ENCODE assay signal across 16 mouse cellular contexts in the genomic region with DNA sequence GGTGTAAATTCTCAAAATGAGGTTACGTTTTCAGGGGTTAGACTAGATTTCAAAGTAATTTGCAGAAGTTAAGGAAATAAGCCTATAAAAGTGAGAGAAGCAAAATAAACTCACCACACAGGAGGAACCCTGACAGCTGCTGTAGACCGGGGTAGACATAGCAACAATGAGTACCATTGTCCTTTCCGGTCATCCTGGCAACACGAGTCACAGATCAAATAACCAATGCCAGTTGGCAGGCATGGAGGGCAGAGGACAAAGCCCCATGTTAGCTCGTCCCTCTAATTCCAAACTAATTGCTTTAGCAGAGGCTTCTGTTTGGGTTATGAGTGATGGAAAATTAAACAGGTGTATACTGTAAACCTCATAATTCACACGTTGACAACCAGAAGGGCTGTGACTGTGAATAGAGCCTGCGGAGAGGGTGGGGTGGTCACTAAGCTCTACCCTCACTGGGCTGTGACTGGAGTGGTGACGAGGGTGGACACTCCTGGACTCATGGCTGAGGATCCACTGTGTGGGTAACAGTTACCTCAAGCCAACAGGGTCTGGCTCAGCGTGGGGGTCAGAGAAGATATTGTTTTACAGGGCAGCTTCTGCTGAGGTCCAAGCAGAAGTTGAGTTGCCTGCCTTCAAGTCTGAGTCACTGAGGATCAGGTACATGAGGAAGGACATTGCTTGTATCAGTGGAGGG. TPM values are rescaled to one million over a fixed set of nuclear protein-coding genes. Genes with fewer than 3 reads are reported as not detected.
DNase-seq lines count a peak whose midpoint lies in the region; ATAC-seq and TF ChIP-seq lines count a peak whose summit lies in the region.
"Had no signal": no experiment of that assay in that cellular context is flagged by ENCODE, and none has a peak within 500 bp of the region (broad histone marks: within the 10 kb centered on the region; RNA-seq: fewer than 3 reads in every experiment).

No protein-coding gene starts in this region.

- no peaks in the 10 kb centered on the region for H3K79me2 ChIP-seq in C2C12 (ENCODE audit: control insufficient read depth, insufficient read depth)

- no peak overlapping the region for H3ac ChIP-seq in C2C12 (ENCODE audit: control insufficient read depth, insufficient read length, low read depth)

- no peaks in the 10 kb centered on the region for H3K27me3 ChIP-seq in embryonic facial prominence, embryonic 14.5 days (replicated peaks; ENCODE audit: control insufficient read depth, insufficient read depth, low read length)
- no peaks in the 10 kb centered on the region for H3K27me3 ChIP-seq in embryonic facial prominence, embryonic 10.5 days (replicated peaks; ENCODE audit: low read depth, poor library complexity, severe bottlenecking)
- no peaks in the 10 kb centered on the region for H3K27me3 ChIP-seq in C2C12 (ENCODE audit: control insufficient read depth, insufficient read depth, insufficient read length)
- H3K27me3 ChIP-seq in midbrain, postnatal 0 days (ENCODE audit: insufficient read depth, low read length): no peaks in the 10 kb centered on the region
- H3K27me3 ChIP-seq in kidney, embryonic 16.5 days (ENCODE audit: insufficient read depth, low read length): no peaks in the 10 kb centered on the region
- H3K27me3 ChIP-seq: forebrain, embryonic 15.5 days; heart, embryonic 12.5 days; limb, embryonic 13.5 days had no signal

- no peak; the same call in 1 of the 2 replicates for ATAC-seq in embryonic facial prominence, embryonic 14.5 days (ENCODE audit: low read depth)
- 0 out of 2 replicates have a peak, but pooled peaks have one; percentile 38 for ATAC-seq in midbrain, postnatal 0 days (ENCODE audit: low FRiP score)
- no peak for ATAC-seq in kidney, embryonic 16.5 days (ENCODE audit: low FRiP score, low TSS enrichment)
- ATAC-seq: forebrain, embryonic 15.5 days had no signal

- H3K4me3 ChIP-seq in embryonic facial prominence, embryonic 14.5 days (ENCODE audit: low read depth, low read length): no peak overlapping the region
- H3K4me3 ChIP-seq in embryonic facial prominence, embryonic 10.5 days: no peak overlapping the region
- no peak overlapping the region for H3K4me3 ChIP-seq in layer of hippocampus, adult 2 months
- no peak overlapping the region for H3K4me3 ChIP-seq in C2C12 (ENCODE audit: insufficient read depth, poor library complexity, severe bottlenecking)
- H3K4me3 ChIP-seq in midbrain, postnatal 0 days (ENCODE audit: low read depth, low read length): no peak overlapping the region
- H3K4me3 ChIP-seq in kidney, embryonic 16.5 days (ENCODE audit: low read length): no peak overlapping the region
- H3K4me3 ChIP-seq: forebrain, embryonic 15.5 days; heart, embryonic 12.5 days; hindbrain, embryonic 10.5 days; limb, embryonic 13.5 days had no signal

- H3K9me3 ChIP-seq in embryonic facial prominence, embryonic 14.5 days (ENCODE audit: control insufficient read depth, low read length): no peaks in the 10 kb centered on the region
- no peaks in the 10 kb centered on the region for H3K9me3 ChIP-seq in embryonic facial prominence, embryonic 10.5 days
- no peaks in the 10 kb centered on the region for H3K9me3 ChIP-seq in midbrain, postnatal 0 days (ENCODE audit: low read length)
- H3K9me3 ChIP-seq in kidney, embryonic 16.5 days (ENCODE audit: low read length): no peaks in the 10 kb centered on the region
- H3K9me3 ChIP-seq: forebrain, embryonic 15.5 days; heart, embryonic 12.5 days; hindbrain, embryonic 10.5 days; limb, embryonic 13.5 days had no signal

- H3K9ac ChIP-seq in embryonic facial prominence, embryonic 14.5 days (ENCODE audit: low read depth, low read length): no peak overlapping the region
- no peak overlapping the region for H3K9ac ChIP-seq in midbrain, postnatal 0 days (replicated peaks; ENCODE audit: low read length, poor library complexity, severe bottlenecking)
- H3K9ac ChIP-seq in kidney, embryonic 16.5 days (replicated peaks; ENCODE audit: low read length): no peak overlapping the region
- H3K9ac ChIP-seq: forebrain, embryonic 15.5 days; heart, embryonic 12.5 days; limb, embryonic 13.5 days had no signal

- WGBS in embryonic facial prominence, embryonic 14.5 days: 51% methylated on average over 9 of the region's 9 CpGs
- 59% methylated on average over 9 of the region's 9 CpGs for WGBS in embryonic facial prominence, embryonic 10.5 days
- WGBS in midbrain, postnatal 0 days: 44% methylated on average over 9 of the region's 9 CpGs
- WGBS in kidney, embryonic 16.5 days: 67% methylated on average over 9 of the region's 9 CpGs

- H3K27ac ChIP-seq in embryonic facial prominence, embryonic 14.5 days (replicated peaks; ENCODE audit: low read depth, low read length): no peak overlapping the region
- H3K27ac ChIP-seq in embryonic facial prominence, embryonic 10.5 days (replicated peaks): no peak overlapping the region
- H3K27ac ChIP-seq in layer of hippocampus, adult 2 months: peak overlapping the region; percentile 46; the same call in 1 of the 2 replicates
- no peak overlapping the region for H3K27ac ChIP-seq in midbrain, postnatal 0 days (ENCODE audit: low read depth, low read length)
- no peak overlapping the region for H3K27ac ChIP-seq in kidney, embryonic 16.5 days (ENCODE audit: low read length)
- H3K27ac ChIP-seq: forebrain, embryonic 15.5 days; hindbrain, embryonic 10.5 days; limb, embryonic 13.5 days had no signal

- no peaks in the 10 kb centered on the region for H3K4me1 ChIP-seq in embryonic facial prominence, embryonic 14.5 days (ENCODE audit: control insufficient read depth, insufficient read depth, low read length)
- peaks cover 5% of the 10 kb centered on the region; the same call in 1 of the 2 replicates for H3K4me1 ChIP-seq in embryonic facial prominence, embryonic 10.5 days
- H3K4me1 ChIP-seq in midbrain, postnatal 0 days (ENCODE audit: insufficient read depth, low read length): no peaks in the 10 kb centered on the region
- H3K4me1 ChIP-seq in kidney, embryonic 16.5 days (ENCODE audit: insufficient read depth, low read length): no peaks in the 10 kb centered on the region; the same call in 1 of the 2 replicates

- H3K4me2 ChIP-seq in embryonic facial prominence, embryonic 14.5 days (ENCODE audit: low read depth, low read length): no peak overlapping the region
- no peak overlapping the region for H3K4me2 ChIP-seq in midbrain, postnatal 0 days (ENCODE audit: low read depth, low read length, poor library complexity, severe bottlenecking)
- no peak overlapping the region for H3K4me2 ChIP-seq in kidney, embryonic 16.5 days (replicated peaks; ENCODE audit: low read depth, low read length)
- H3K4me2 ChIP-seq: forebrain, embryonic 15.5 days; heart, embryonic 12.5 days; limb, embryonic 13.5 days had no signal

- H3K36me3 ChIP-seq in embryonic facial prominence, embryonic 14.5 days (ENCODE audit: control insufficient read depth, insufficient read depth, low read length): no peaks in the 10 kb centered on the region
- H3K36me3 ChIP-seq in embryonic facial prominence, embryonic 10.5 days (replicated peaks): no peaks in the 10 kb centered on the region
- H3K36me3 ChIP-seq in C2C12 (ENCODE audit: control insufficient read depth, insufficient read depth): no peaks in the 10 kb centered on the region
- no peaks in the 10 kb centered on the region for H3K36me3 ChIP-seq in midbrain, postnatal 0 days (ENCODE audit: insufficient read depth, low read length)
- no peaks in the 10 kb centered on the region for H3K36me3 ChIP-seq in kidney, embryonic 16.5 days (ENCODE audit: insufficient read depth, low read length)
- H3K36me3 ChIP-seq: forebrain, embryonic 15.5 days; heart, embryonic 12.5 days; hindbrain, embryonic 10.5 days; limb, embryonic 13.5 days had no signal

- no peaks in the 10 kb centered on the region for H3K79me3 ChIP-seq in C2C12 (ENCODE audit: low read depth)

- DNase-seq in embryonic facial prominence, embryonic 14.5 days (ENCODE audit: low spot score): peak; percentile 43
- DNase-seq in embryonic facial prominence, embryonic 10.5 days (ENCODE audit: low spot score): no peak
- peak in 1 of 2 experiments; percentile 5 for DNase-seq in layer of hippocampus, adult 2 months (ENCODE audit: low spot score in 2 of 2)
- DNase-seq in layer of hippocampus, postnatal 10 days (ENCODE audit: low spot score in 2 of 2): no peak
- peak; percentile 66 for DNase-seq in midbrain, postnatal 0 days (ENCODE audit: low spot score)
- no peak for DNase-seq in ovary, postnatal 14 days (ENCODE audit: low spot score)
- DNase-seq: adrenal gland, postnatal 10 days; B cell, adult 2 months; gastrocnemius, postnatal 25 days; kidney, adult 9 months had no signal

- no peak for TF ChIP-seq CTCF in layer of hippocampus, adult 2 months (conservative IDR thresholded peaks at IDR 0.05)
- TF ChIP-seq CTCF in C2C12 (IDR thresholded peaks at IDR 0.05; ENCODE audit: control insufficient read depth, insufficient read depth, insufficient read length): no peak
- TF ChIP-seq CTCF in midbrain, postnatal 0 days (IDR thresholded peaks at IDR 0.05): no peak

TF ChIP-seq in C2C12, 6 proteins besides CTCF, POLR2A, EP300 and RAD21:
- TF ChIP-seq MAX (IDR thresholded peaks at IDR 0.05) (no peak), MYOD1 (IDR thresholded peaks at IDR 0.05; ENCODE audit: control insufficient read depth, insufficient read length, low read depth) (peak; percentile 55)

RNA-seq across cellular contexts. Expression of gene Pld1, which starts 39.7 kb away (rescaled TPM):
- 7.7 and 8.6 TPM in 2 replicates for polyA plus RNA-seq in embryonic facial prominence, embryonic 14.5 days (2014; fragmentation: Nextera tagmentation; extraction: Ambion mirVana)
- 2.0 and 2.3 TPM in 2 replicates for polyA plus RNA-seq in embryonic facial prominence, embryonic 10.5 days (2016; fragmentation: Nextera tagmentation; extraction: Ambion mirVana)
- total RNA-seq in layer of hippocampus, adult 2 months (2021): 1 to 10 TPM; 6.9 to 9.0 TPM
- total RNA-seq in layer of hippocampus, postnatal 10 days (2021): 10 to 100 TPM in 1 of 2 experiments, 1 to 10 TPM in 1; 8.7 to 11.6 TPM
- 2.5 TPM for polyA plus RNA-seq in C2C12 (2012; fragmentation: generic; extraction: Trizol)
- 6.7 and 13.5 TPM in 2 replicates for total RNA-seq in midbrain, postnatal 0 days (2014; rRNA removed)
- 4.7 and 5.0 TPM in 2 replicates for polyA plus RNA-seq in midbrain, postnatal 0 days (2015; fragmentation: Nextera tagmentation; extraction: Ambion mirVana)
- polyA plus RNA-seq in kidney, embryonic 16.5 days (2015; fragmentation: Nextera tagmentation; extraction: Ambion mirVana): 6.0 and 9.0 TPM in 2 replicates

Comparison
In these comparisons a context has a peak if more than half of its experiments do, and no peak if none do; other contexts are left out.
1. DNase-seq: peak in embryonic facial prominence, embryonic 14.5 days (single experiment) and midbrain, postnatal 0 days (single experiment); none in embryonic facial prominence, embryonic 10.5 days (single experiment), layer of hippocampus, postnatal 10 days (0 of 2) and ovary, postnatal 14 days (single experiment).